Mouse (Mus musculus): ENCODE data around the gene 2210011C24Rik. TPM values are rescaled to one million over a fixed set of nuclear protein-coding genes. Genes with fewer than 3 reads are reported as not detected.

Gene 2210011C24Rik
- polyA plus RNA-seq, 1 experiment from 2014 or later: 0.11 TPM

DNA sequence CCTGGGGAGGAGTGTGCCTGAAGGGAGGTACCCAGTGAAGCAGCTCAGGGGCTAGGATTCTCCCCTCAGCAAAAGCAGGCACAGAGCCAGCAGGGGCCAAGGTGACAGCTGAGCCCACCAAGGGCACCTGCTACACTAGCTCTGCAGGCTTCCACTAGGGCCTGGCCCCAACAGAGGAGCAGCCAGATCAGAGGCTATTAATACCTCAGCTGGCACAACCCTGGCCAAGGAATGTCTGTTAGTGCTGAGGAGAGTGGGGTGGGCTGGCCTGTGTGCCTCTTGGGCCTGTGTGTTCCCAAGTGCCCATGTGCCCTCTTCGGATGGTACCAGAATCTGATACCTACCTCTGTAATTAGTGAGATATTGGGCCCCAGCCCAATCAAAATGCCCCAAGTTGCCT is 31.7 kb downstream of the 2210011C24Rik start:
- H3K27me3 ChIP-seq (ENCODE audit: control insufficient read depth, insufficient read depth, low read length): no peaks in the 10 kb centered on the region
- H3K4me3 ChIP-seq (ENCODE audit: low read depth, low read length): no peak overlapping the region
- peak overlapping the region; percentile 46; the same call in 1 of the 2 replicates for H3K9ac ChIP-seq (ENCODE audit: low read depth, low read length)
- H3K4me2 ChIP-seq: peak overlapping the region; percentile 21; the same call in 1 of the 2 replicates
- H3K27ac ChIP-seq (ENCODE audit: low read depth, low read length): peak overlapping the region; percentile 82
- peaks cover 39% of the 10 kb centered on the region for H3K4me1 ChIP-seq (ENCODE audit: control insufficient read depth, insufficient read depth, low read length)
- H3K9me3 ChIP-seq (replicated peaks; ENCODE audit: control insufficient read depth, low read length): no peaks in the 10 kb centered on the region
- peak; percentile 81 for ATAC-seq (replicated peaks; ENCODE audit: insufficient number of reproducible peaks, low FRiP score, low TSS enrichment)
- 57% methylated on average over 1 of the region's 1 CpGs for WGBS (ENCODE audit: insufficient replicate concordance)
- peaks cover 30% of the 10 kb centered on the region for H3K36me3 ChIP-seq (ENCODE audit: control insufficient read depth, insufficient read depth, low read length)

DNA sequence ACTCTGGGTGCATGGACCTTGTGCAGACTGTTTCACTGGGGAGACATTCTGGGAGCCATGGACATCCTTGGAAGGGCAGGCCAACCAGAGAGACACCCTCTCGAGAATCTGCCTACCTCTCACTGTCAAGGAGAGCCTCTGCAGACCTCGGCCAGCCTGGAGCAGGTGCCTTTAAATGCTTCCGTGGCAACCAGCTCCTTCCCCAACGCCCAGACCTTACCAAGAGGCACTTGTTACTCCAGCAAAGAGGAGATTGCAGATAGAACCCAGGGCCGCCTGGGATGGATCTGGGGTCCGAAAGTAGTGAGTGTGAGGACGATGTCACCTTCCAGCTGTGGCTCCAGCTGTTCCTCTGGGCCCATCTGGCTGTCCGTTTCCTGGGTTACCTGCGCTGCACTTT is 33.8 kb downstream of the 2210011C24Rik start:
- Histone ChIP-seq H3K4me1 (ENCODE audit: control insufficient read depth, insufficient read depth, low read length) (peaks cover 53% of the 10 kb centered on the region), H3K36me3 (ENCODE audit: control insufficient read depth, insufficient read depth, low read length) (peaks cover 20% of the 10 kb centered on the region), H3K9me3 (replicated peaks; ENCODE audit: control insufficient read depth, low read length) (no peaks in the 10 kb centered on the region), H3K27me3 (ENCODE audit: control insufficient read depth, insufficient read depth, low read length) (no peaks in the 10 kb centered on the region), H3K4me2 (no peak overlapping the region), H3K4me3 (ENCODE audit: low read depth, low read length) (no peak overlapping the region), H3K9ac (ENCODE audit: low read depth, low read length) (no peak overlapping the region), H3K27ac (ENCODE audit: low read depth, low read length) (no peak overlapping the region)
- 61% methylated on average over 9 of the region's 9 CpGs for WGBS (ENCODE audit: insufficient replicate concordance)
- no peak for ATAC-seq (replicated peaks; ENCODE audit: insufficient number of reproducible peaks, low FRiP score, low TSS enrichment)

DNA sequence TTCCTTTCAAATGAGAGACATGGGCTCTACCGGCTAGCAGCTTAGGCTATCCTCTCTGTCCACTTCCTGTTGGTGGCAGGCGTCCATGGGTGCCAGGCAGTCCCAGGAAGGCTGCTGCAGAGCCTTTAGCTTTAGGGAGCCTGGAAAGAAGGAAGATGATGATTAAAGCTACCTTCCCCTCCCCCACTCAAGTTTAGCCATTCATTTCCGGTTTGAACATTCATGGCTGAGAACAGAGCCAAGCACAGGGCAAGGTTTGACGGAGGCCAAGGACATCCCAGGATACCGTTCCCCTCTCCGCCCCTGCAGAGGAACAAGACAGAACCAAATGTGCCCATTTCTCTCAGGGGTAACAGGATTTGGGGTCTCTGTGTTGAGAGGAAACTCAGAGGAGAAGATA is 34.3 kb downstream of the 2210011C24Rik start:
- no peak for ATAC-seq (replicated peaks; ENCODE audit: insufficient number of reproducible peaks, low FRiP score, low TSS enrichment)
- Histone ChIP-seq H3K4me2 (no peak overlapping the region), H3K27me3 (ENCODE audit: control insufficient read depth, insufficient read depth, low read length) (no peaks in the 10 kb centered on the region), H3K9ac (ENCODE audit: low read depth, low read length) (no peak overlapping the region), H3K4me1 (ENCODE audit: control insufficient read depth, insufficient read depth, low read length) (peaks cover 53% of the 10 kb centered on the region), H3K27ac (ENCODE audit: low read depth, low read length) (no peak overlapping the region), H3K4me3 (ENCODE audit: low read depth, low read length) (no peak overlapping the region), H3K9me3 (replicated peaks; ENCODE audit: control insufficient read depth, low read length) (no peaks in the 10 kb centered on the region), H3K36me3 (ENCODE audit: control insufficient read depth, insufficient read depth, low read length) (peaks cover 16% of the 10 kb centered on the region)
- WGBS (ENCODE audit: insufficient replicate concordance): 44% methylated on average over 6 of the region's 6 CpGs

DNA sequence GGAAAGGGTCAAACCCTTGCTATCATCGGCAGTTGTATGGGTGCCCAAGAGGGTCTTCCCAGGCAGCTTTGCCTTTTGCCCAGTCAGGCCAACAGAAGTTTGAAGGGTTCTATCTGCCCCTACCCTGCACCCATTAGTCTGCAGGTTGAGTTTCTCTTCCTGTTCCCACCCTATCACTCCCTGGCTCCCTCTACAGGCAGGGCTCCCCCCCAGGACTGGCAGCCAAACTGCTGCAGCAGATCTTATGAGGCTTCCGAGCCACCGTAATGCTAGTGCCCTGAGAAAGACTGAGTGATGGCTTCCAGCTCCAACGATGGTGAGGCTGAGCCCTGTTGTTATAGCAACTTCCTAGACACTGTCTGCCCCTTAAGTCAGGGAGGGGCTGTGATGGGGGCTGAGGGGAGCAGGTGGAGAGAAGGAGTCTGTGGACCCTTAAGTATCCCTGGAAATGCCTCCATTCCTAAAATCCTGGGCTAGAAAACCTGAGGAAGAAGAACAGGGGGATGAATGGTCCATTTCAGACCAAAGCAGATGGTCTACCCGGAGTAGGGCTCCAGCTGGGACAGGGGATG is 35.1 kb downstream of the 2210011C24Rik start:
- H3K36me3 ChIP-seq (ENCODE audit: control insufficient read depth, insufficient read depth, low read length): peaks cover 12% of the 10 kb centered on the region
- no peak overlapping the region for H3K9ac ChIP-seq (ENCODE audit: low read depth, low read length)
- 85% methylated on average over 5 of the region's 5 CpGs for WGBS (ENCODE audit: insufficient replicate concordance)
- no peak for ATAC-seq (replicated peaks; ENCODE audit: insufficient number of reproducible peaks, low FRiP score, low TSS enrichment)
- H3K9me3 ChIP-seq (replicated peaks; ENCODE audit: control insufficient read depth, low read length): no peaks in the 10 kb centered on the region
- no peak overlapping the region for H3K4me3 ChIP-seq (ENCODE audit: low read depth, low read length)
- H3K4me1 ChIP-seq (ENCODE audit: control insufficient read depth, insufficient read depth, low read length): peaks cover 55% of the 10 kb centered on the region
- no peaks in the 10 kb centered on the region for H3K27me3 ChIP-seq (ENCODE audit: control insufficient read depth, insufficient read depth, low read length)
- no peak overlapping the region; the same call in 1 of the 2 replicates for H3K27ac ChIP-seq (ENCODE audit: low read depth, low read length)
- H3K4me2 ChIP-seq: no peak overlapping the region

DNA sequence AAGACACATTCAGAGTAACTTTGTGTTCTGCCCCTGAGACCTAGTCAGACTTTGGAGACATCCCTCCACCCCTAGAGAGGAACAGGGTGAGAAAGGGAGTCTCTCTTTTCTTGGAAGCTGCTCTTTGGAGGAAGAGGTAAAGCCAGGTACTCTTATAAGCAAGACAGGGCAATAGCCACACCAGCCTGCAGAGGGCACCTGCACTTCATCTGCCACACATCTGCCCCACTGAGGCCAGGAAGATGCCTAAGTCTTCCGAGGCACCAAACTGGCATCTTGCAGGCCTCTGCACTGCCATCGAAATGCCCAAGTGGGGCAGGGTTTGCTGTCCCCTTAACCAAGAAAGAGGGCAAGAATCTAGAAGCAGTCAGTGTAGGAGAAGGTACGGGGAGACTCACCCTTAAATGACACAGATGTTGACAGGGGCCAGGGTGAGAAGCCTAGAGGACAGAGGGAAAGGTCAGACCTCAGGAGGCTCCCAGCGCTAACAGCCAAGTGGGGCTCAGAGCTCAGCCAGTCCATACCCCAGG is 35.8 kb downstream of the 2210011C24Rik start:
- H3K36me3 ChIP-seq (ENCODE audit: control insufficient read depth, insufficient read depth, low read length): peaks cover 6% of the 10 kb centered on the region
- no peak overlapping the region for H3K4me2 ChIP-seq
- WGBS (ENCODE audit: insufficient replicate concordance): 82% methylated on average over 4 of the region's 4 CpGs
- ATAC-seq (replicated peaks; ENCODE audit: insufficient number of reproducible peaks, low FRiP score, low TSS enrichment): no peak
- no peaks in the 10 kb centered on the region for H3K9me3 ChIP-seq (replicated peaks; ENCODE audit: control insufficient read depth, low read length)
- no peak overlapping the region for H3K27ac ChIP-seq (ENCODE audit: low read depth, low read length)
- no peaks in the 10 kb centered on the region for H3K27me3 ChIP-seq (ENCODE audit: control insufficient read depth, insufficient read depth, low read length)
- H3K4me3 ChIP-seq (ENCODE audit: low read depth, low read length): no peak overlapping the region
- no peak overlapping the region for H3K9ac ChIP-seq (ENCODE audit: low read depth, low read length)
- peaks cover 57% of the 10 kb centered on the region for H3K4me1 ChIP-seq (ENCODE audit: control insufficient read depth, insufficient read depth, low read length)

DNA sequence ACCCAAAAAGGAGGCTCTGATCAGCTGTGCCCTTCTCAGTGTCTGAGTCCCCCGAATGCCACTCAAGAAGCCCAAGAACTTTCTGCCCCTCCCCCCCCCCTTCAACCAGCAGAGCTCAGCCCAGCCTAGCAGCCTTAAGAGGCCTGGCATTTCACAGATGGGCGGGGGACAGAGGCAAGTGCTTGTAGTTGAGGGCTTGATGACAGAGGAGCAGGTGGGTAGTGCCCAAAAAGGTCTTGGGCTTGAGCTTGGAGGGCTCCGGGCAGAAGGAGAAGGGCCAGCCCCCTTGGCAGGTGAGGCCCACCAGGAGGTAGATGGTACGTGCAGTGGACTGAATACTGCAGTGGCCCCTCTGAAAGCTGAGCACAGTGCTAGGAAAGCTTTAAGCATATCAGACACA is 37.5 kb downstream of the 2210011C24Rik start:
- Histone ChIP-seq H3K27ac (ENCODE audit: low read depth, low read length) (no peak overlapping the region), H3K27me3 (ENCODE audit: control insufficient read depth, insufficient read depth, low read length) (no peaks in the 10 kb centered on the region), H3K4me3 (ENCODE audit: low read depth, low read length) (no peak overlapping the region; the same call in 1 of the 2 replicates), H3K4me1 (ENCODE audit: control insufficient read depth, insufficient read depth, low read length) (peaks cover 44% of the 10 kb centered on the region), H3K9ac (ENCODE audit: low read depth, low read length) (0 out of 2 replicates have a peak overlapping the region, but pooled peaks have one; percentile 16), H3K36me3 (ENCODE audit: control insufficient read depth, insufficient read depth, low read length) (peaks cover 6% of the 10 kb centered on the region), H3K4me2 (peak overlapping the region; percentile 90), H3K9me3 (replicated peaks; ENCODE audit: control insufficient read depth, low read length) (no peaks in the 10 kb centered on the region)
- ATAC-seq (replicated peaks; ENCODE audit: insufficient number of reproducible peaks, low FRiP score, low TSS enrichment): no peak
- 65% methylated on average over 4 of the region's 4 CpGs for WGBS (ENCODE audit: insufficient replicate concordance)

DNA sequence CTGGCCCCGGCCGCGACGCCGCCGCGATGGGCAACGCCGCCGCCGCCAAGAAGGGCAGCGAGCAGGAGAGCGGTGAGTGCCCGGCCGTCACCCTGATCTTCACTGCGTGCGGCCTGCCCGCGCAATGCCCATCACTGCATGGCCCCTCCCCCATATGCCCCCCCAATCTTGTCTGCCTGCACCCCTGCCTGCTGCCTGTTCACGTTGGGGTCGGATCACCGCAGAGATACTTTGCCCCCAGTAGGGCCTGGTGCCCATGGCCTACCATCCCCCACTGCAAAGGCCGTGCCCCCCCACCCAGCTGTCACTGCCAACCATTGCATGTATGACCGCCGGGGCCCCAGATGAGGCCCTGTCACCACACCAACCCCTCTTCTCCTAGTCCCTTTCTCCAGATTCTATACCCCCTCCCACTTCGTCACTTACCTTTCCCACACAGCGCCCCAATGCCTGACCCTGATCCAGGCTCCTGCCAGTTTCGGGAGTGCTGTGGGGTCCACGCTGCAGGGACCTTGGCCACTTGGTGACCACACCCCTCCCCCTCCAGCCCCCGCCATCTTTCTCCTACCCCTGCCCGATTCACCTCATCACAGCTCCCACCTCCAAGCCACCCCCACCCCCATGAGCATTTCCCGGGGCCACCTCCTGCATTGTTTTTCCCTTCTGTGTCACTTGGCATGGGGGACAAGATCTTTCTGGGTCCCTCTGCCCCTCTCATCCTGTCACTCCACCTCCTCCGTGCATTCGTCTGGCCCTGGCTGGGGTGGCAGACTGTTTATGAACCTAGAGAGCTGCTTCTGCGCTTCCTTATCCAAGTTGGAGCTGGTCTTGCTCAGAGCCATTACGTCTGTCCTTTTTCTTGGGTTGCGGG is 38.6 kb downstream of the 2210011C24Rik start:
- H3K4me2 ChIP-seq: peak overlapping the region; percentile 90
- peaks cover 34% of the 10 kb centered on the region for H3K4me1 ChIP-seq (ENCODE audit: control insufficient read depth, insufficient read depth, low read length)
- H3K36me3 ChIP-seq (ENCODE audit: control insufficient read depth, insufficient read depth, low read length): peaks cover 12% of the 10 kb centered on the region
- H3K9ac ChIP-seq (ENCODE audit: low read depth, low read length): peak overlapping the region; percentile 88
- H3K4me3 ChIP-seq (ENCODE audit: low read depth, low read length): peak overlapping the region; percentile 98
- H3K27ac ChIP-seq (ENCODE audit: low read depth, low read length): peak overlapping the region; percentile 68
- no peaks in the 10 kb centered on the region for H3K9me3 ChIP-seq (replicated peaks; ENCODE audit: control insufficient read depth, low read length)
- no peaks in the 10 kb centered on the region for H3K27me3 ChIP-seq (ENCODE audit: control insufficient read depth, insufficient read depth, low read length)
- 4% methylated on average over 29 of the region's 37 CpGs for WGBS (ENCODE audit: insufficient replicate concordance)
- peak; percentile 18; the same call in 1 of the 2 replicates for ATAC-seq (replicated peaks; ENCODE audit: insufficient number of reproducible peaks, low FRiP score, low TSS enrichment)

DNA sequence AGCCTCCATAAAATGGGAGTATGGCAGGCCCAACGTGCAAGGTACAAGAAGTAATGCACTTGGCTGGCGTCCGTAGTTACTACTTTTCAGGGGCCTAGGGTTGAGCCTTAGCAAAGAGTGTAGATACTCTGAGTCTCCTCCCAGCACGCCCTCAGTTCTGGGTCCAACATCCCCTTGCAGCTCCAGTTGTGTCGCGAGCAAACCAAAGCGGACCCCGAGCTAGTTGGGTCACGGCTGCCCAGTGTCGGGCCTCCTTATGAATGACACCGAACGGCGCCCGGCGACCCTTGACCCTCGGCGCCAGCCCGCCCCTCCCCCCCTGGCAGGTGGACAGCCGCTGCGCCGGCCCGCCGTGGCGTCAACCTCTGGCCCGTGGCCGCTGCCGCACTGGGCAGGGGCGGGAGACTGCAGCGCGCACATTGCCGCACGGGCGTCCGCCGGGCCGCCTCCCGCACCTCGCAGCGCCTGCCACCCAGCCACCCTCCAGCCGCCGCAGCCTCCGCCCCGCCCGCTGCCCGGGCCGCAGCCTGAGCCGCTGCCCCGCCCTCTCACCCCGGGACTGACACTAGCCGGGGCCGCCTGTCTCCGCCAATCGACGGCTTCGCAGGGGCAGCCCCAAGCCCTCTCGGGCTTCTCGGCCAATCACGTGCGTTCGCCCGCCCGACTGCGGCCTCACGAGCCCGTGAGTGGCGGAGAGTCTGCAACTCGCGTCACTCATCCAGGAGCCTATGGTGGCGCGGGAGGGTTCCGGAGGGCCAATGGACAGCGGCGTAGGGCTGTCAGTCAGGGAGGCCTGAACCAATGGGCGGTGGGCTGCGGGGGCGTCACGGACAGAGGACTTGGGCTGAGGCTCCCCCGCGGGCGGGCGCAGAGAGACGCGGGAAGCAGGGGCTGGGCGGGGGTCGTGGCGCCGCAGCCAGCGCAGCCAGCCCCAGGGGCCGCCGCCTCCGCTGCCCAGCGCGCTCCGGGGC is 39.5 kb downstream of the 2210011C24Rik start, which contains the start of gene Prkaca:
Prkaca (plus strand) TSS at position 844 of the 971 bp plus-strand sequence.
- H3K4me1 ChIP-seq (ENCODE audit: control insufficient read depth, insufficient read depth, low read length): peaks cover 26% of the 10 kb centered on the region
- WGBS (ENCODE audit: insufficient replicate concordance): under 1% methylated on average over 86 of the region's 94 CpGs
- H3K27me3 ChIP-seq (ENCODE audit: control insufficient read depth, insufficient read depth, low read length): no peaks in the 10 kb centered on the region
- peak within 1 kb of the TSS; percentile 88 for H3K9ac ChIP-seq (ENCODE audit: low read depth, low read length)
- H3K4me3 ChIP-seq (ENCODE audit: low read depth, low read length): peak within 1 kb of the TSS; percentile 98
- peak within 1 kb of the TSS; percentile 90 for H3K4me2 ChIP-seq
- no peaks in the 10 kb centered on the region for H3K9me3 ChIP-seq (replicated peaks; ENCODE audit: control insufficient read depth, low read length)
- H3K27ac ChIP-seq (ENCODE audit: low read depth, low read length): peak within 1 kb of the TSS; percentile 68
- ATAC-seq (replicated peaks; ENCODE audit: insufficient number of reproducible peaks, low FRiP score, low TSS enrichment): peak; percentile 99
- peaks cover 16% of the 10 kb centered on the region for H3K36me3 ChIP-seq (ENCODE audit: control insufficient read depth, insufficient read depth, low read length)
